Mouse (Mus musculus): ENCODE data around the gene Gm10234. TPM values are rescaled to one million over a fixed set of nuclear protein-coding genes. Genes with fewer than 3 reads are reported as not detected.

The Gm10234 gene
- polyA plus RNA-seq, 1 experiment from 2014 or later: not detected

GRCm38 (mm10) chr6:95360084-95360483, 38.2 kb downstream of the Gm10234 start:
- H3K9me3 ChIP-seq (replicated peaks; ENCODE audit: control insufficient read depth, low read length): no peaks in the 10 kb centered on the region
- no peak overlapping the region for H3K4me2 ChIP-seq (ENCODE audit: low read depth, low read length)
- H3K4me1 ChIP-seq (ENCODE audit: control insufficient read depth, insufficient read depth, low read length): no peaks in the 10 kb centered on the region
- H3K27ac ChIP-seq (ENCODE audit: low read length): no peak overlapping the region
- WGBS: 87% methylated on average over 5 of the region's 5 CpGs
- no peak overlapping the region for H3K9ac ChIP-seq (ENCODE audit: low read length)
- H3K27me3 ChIP-seq (ENCODE audit: control insufficient read depth, insufficient read depth, low read length): no peaks in the 10 kb centered on the region
- no peaks in the 10 kb centered on the region for H3K36me3 ChIP-seq (ENCODE audit: control insufficient read depth, insufficient read depth, low read length)
- no peak for ATAC-seq (ENCODE audit: insufficient read depth, low FRiP score)
- H3K4me3 ChIP-seq (replicated peaks; ENCODE audit: low read length): no peak overlapping the region

- Histone ChIP-seq H3K36me3 (ENCODE audit: control insufficient read depth, insufficient read depth, low read length) (no peaks in the 10 kb centered on the region), H3K4me1 (ENCODE audit: control insufficient read depth, insufficient read depth, low read length) (no peaks in the 10 kb centered on the region), H3K9me3 (replicated peaks; ENCODE audit: control insufficient read depth, low read length) (no peaks in the 10 kb centered on the region), H3K27me3 (ENCODE audit: control insufficient read depth, insufficient read depth, low read length) (no peaks in the 10 kb centered on the region), H3K9ac (ENCODE audit: low read length) (no peak overlapping the region), H3K4me3 (replicated peaks; ENCODE audit: low read length) (no peak overlapping the region), H3K27ac (ENCODE audit: low read length) (no peak overlapping the region), H3K4me2 (ENCODE audit: low read depth, low read length) (no peak overlapping the region)
- no peak for ATAC-seq (ENCODE audit: insufficient read depth, low FRiP score)
- WGBS: 60% methylated on average over 5 of the region's 5 CpGs
Measured at GRCm38 (mm10) chr6:95362707-95363106, 40.8 kb downstream of the Gm10234 start.

- WGBS: 64% methylated on average over 4 of the region's 4 CpGs
- H3K27me3 ChIP-seq (ENCODE audit: control insufficient read depth, insufficient read depth, low read length): no peaks in the 10 kb centered on the region
- no peaks in the 10 kb centered on the region for H3K36me3 ChIP-seq (ENCODE audit: control insufficient read depth, insufficient read depth, low read length)
- no peak overlapping the region for H3K4me3 ChIP-seq (replicated peaks; ENCODE audit: low read length)
- no peaks in the 10 kb centered on the region for H3K4me1 ChIP-seq (ENCODE audit: control insufficient read depth, insufficient read depth, low read length)
- no peak overlapping the region for H3K4me2 ChIP-seq (ENCODE audit: low read depth, low read length)
- H3K27ac ChIP-seq (ENCODE audit: low read length): no peak overlapping the region
- H3K9me3 ChIP-seq (replicated peaks; ENCODE audit: control insufficient read depth, low read length): no peaks in the 10 kb centered on the region
- H3K9ac ChIP-seq (ENCODE audit: low read length): no peak overlapping the region
- ATAC-seq (ENCODE audit: insufficient read depth, low FRiP score): no peak
Measured at GRCm38 (mm10) chr6:95371811-95372210, 49.9 kb downstream of the Gm10234 start.

Other genes with a start within 250 kb of the Gm10234 start
- 4.1 and 4.2 TPM in 2 replicates for gene Kbtbd8, start 204.9 kb upstream of the Gm10234 start, polyA plus RNA-seq (2015; fragmentation: Nextera tagmentation; extraction: Ambion mirVana)

Data from stomach, embryonic 16.5 days (tissue).